Mouse (Mus musculus) neutrophil, adult 65 days (primary cell): Measurements from ENCODE around the gene Rbm12b1. TPM values are rescaled to one million over a fixed set of nuclear protein-coding genes. Genes with fewer than 3 reads are reported as not detected.

Source experiments
- total RNA-seq: library from RNA; stranded (reverse); gene quantifications from 2 replicates; pipeline ENCODE4 v1.2.4, GENCODE M21; 2023

Rbm12b1 gene
- 9.2 and 14.9 TPM in 2 replicates for total RNA-seq

GRCm38 (mm10) chr4:12140141-12140567 lies at the start of gene Rbm12b1:
Gene Rbm12b1, plus strand, starts transcription at chr4:12140264.

GRCm38 (mm10) chr4:12171318-12172091 lies 31.4 kb downstream of the Rbm12b1 start, which contains the start of gene Fam92a:
Gene Fam92a, minus strand, starts transcription at chr4:12172015.

Other genes starting within 250 kb of the Rbm12b1 start
- gene Gm10604, start 159.0 kb upstream of the Rbm12b1 start, total RNA-seq, result not detected in 2 replicates
- gene Rbm12b2, start 50.8 kb upstream of the Rbm12b1 start, total RNA-seq, result 9.0 and 12.9 TPM in 2 replicates
- 3.9 and 4.4 TPM in 2 replicates for gene Fam92a, start 31.8 kb downstream of the Rbm12b1 start, total RNA-seq